Mouse (Mus musculus) E14TG2a.4 (cell line): Measurements from ENCODE around the gene Rftn1.

Source experiments
- CTCF ChIP-seq: conservative IDR thresholded peaks from 2 replicates; pipeline ENCODE4 v1.5.1; 2014; ENCODE audit warnings: low read length
- NANOG ChIP-seq: IDR thresholded peaks from 2 replicates; pipeline ENCODE4 v1.6.1; 2014; ENCODE audit warnings: borderline replicate concordance, low read length, mixed read lengths
- POU5F1 ChIP-seq: IDR thresholded peaks from 2 replicates; pipeline ENCODE4 v1.6.1; 2014; ENCODE audit warnings: low read length, borderline replicate concordance

DNA sequence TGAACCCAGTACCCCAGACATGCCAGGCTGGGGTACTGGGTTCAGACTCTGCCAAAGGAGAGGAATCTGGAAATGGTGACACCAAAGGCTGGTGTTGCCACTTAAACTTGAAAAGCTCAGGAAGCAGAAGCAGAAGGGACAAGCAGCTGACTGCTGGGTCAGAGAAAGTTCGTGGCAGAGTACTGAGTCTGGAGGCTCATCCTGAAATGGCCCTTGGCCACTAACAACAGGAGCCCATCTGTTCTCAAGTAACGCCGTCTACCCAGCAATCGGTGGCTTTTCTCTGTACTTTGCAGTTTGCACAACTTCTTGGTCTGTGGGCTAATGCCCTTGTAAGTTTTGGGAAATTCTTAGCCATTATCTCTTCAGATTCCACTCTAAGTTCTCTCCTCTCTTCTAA, 60.1 kb downstream of the Rftn1 start:
- TF ChIP-seq POU5F1 (no peak), CTCF (no peak), NANOG (no peak)
